Mouse (Mus musculus): ENCODE data around the gene Vmn1r233. TPM values are rescaled to one million over a fixed set of nuclear protein-coding genes. Genes with fewer than 3 reads are reported as not detected.

Gene Vmn1r233
- total and polyA plus RNA-seq, 3 experiments: not detected

DNA sequence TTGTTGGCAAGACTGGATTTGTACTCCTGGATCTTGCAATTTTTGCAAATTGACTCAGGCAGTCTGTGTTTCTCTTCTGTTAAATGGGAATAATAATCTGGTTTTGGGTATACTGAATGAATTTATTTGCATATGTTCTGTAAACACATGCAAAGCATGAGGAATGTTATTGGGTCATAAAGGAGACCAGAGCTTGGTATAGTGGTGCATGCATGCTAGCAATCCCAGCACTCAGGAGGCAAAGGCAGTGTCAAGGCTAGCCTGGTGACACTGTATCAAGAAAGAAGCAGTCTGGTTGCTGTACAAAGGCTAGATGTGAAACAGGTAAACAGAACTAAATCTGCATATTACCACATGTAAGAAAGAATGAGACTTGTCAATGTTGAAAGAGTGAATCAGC is 49.6 kb downstream of the Vmn1r233 start:
- H3K79me2 ChIP-seq (replicated peaks; ENCODE audit: control insufficient read depth, extremely low read depth, insufficient read depth, poor library complexity, severe bottlenecking): peaks cover 58% of the 10 kb centered on the region
- peak overlapping the region; percentile 88 for H3K9ac ChIP-seq (ENCODE audit: insufficient read depth, low read depth)
- DNase-seq (ENCODE audit: extremely low read depth): no peak
- no peaks in the 10 kb centered on the region for H3K9me3 ChIP-seq (replicated peaks; ENCODE audit: low read length)
- no peaks in the 10 kb centered on the region for H3K27me3 ChIP-seq (replicated peaks)
- peak overlapping the region; percentile 68 to 93 (median 81) for H3K4me3 ChIP-seq (replicated peaks in 1 of 3; ENCODE audit: low read depth in 2 of 3, low read length in 2 of 3, poor library complexity in 1 of 3)
- H3K27ac ChIP-seq (ENCODE audit: insufficient read depth, low read depth): no peak overlapping the region
- dilution Hi-C loops (cut with MboI; ENCODE audit: extremely low pct_ligation_motif_present, extremely low pct_unique_long_range_greater_than_20kb, low sequenced_read_pairs) (no loop called here), in situ Hi-C loops (cut with MboI; ENCODE audit: low pct_ligation_motif_present, low pct_unique_long_range_greater_than_20kb, low sequenced_read_pairs) (no loop called here)
- H3K4me2 ChIP-seq (ENCODE audit: insufficient read depth, low read depth, poor library complexity, severe bottlenecking): peak overlapping the region; percentile 86
- H3K4me1 ChIP-seq (ENCODE audit: control insufficient read depth in 1 of 2, insufficient read depth in 2 of 2): peaks cover 10 to 37% of the 10 kb centered on the region in 2 experiments
- TF ChIP-seq CHD2 (IDR thresholded peaks at IDR 0.05; ENCODE audit: low read length) (no peak), ZKSCAN1 (IDR thresholded peaks at IDR 0.05; ENCODE audit: borderline replicate concordance, low read depth, low read length) (no peak), UBTF (IDR thresholded peaks at IDR 0.05; ENCODE audit: low read depth, low read length) (no peak), RAD21 (IDR thresholded peaks at IDR 0.05; ENCODE audit: low read depth, low read length) (no peak), HCFC1 (IDR thresholded peaks at IDR 0.05; ENCODE audit: low read depth, low read length) (no peak), ZNF384 (IDR thresholded peaks at IDR 0.05; ENCODE audit: low read depth, low read length) (no peak), MAX (IDR thresholded peaks at IDR 0.05; ENCODE audit: low read length) (no peak), NELFE (IDR thresholded peaks at IDR 0.05; ENCODE audit: low read depth, low read length) (no peak), ELF1 (IDR thresholded peaks at IDR 0.05; ENCODE audit: low read depth, low read length) (no peak), MAZ (IDR thresholded peaks at IDR 0.05; ENCODE audit: low read depth, low read length) (no peak), USF2 (conservative IDR thresholded peaks at IDR 0.05; ENCODE audit: low read depth, low read length) (no peak), ZC3H11A (IDR thresholded peaks at IDR 0.05; ENCODE audit: low read depth, low read length) (no peak), E2F4 (IDR thresholded peaks at IDR 0.05; ENCODE audit: insufficient replicate concordance, low read depth, low read length) (no peak), PAX5 (IDR thresholded peaks at IDR 0.05; ENCODE audit: low read length) (no peak), MAFK (IDR thresholded peaks at IDR 0.05; ENCODE audit: insufficient replicate concordance, low read length) (no peak), USF1 (IDR thresholded peaks at IDR 0.05; ENCODE audit: low read depth, low read length) (no peak)
- H3K36me3 ChIP-seq (replicated peaks in 1 of 2; ENCODE audit: control insufficient read depth in 1 of 2, insufficient read depth in 1 of 2, low read length in 1 of 2): peaks cover 7 to 28% of the 10 kb centered on the region in 2 experiments

DNA sequence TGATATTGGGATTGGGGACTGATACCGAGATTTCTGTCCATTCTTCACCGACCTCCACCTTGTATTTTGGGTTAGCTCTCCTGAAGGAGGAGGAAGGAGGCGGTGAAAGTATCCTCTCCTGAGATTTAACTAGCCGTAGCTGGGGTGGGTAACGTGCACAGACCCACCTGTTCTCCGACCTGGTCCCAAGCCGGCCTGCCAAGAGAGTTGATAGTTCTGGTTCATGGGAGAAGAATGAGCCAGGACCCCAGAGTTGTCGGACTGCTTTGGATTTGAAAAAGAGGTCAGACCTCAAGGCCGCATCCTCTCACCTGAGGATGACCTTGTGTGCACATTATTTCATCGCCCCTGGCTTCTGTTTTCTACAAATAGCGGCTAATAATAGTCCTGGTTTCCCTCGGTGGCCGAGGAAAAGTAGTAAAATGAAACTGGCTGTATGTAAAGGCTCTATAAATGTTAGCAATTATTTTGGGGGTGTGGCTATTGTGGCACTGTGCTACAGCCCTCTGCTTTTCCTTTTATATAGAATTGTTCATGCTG is 50.2 kb downstream of the Vmn1r233 start:
- in situ Hi-C loops (cut with MboI; ENCODE audit: low pct_ligation_motif_present, low pct_unique_long_range_greater_than_20kb, low sequenced_read_pairs) (no loop called here), dilution Hi-C loops (cut with MboI; ENCODE audit: extremely low pct_ligation_motif_present, extremely low pct_unique_long_range_greater_than_20kb, low sequenced_read_pairs) (no loop called here)
- H3K4me3 ChIP-seq (replicated peaks in 1 of 3; ENCODE audit: low read depth in 2 of 3, low read length in 2 of 3, poor library complexity in 1 of 3): peak overlapping the region; percentile 68 to 93 (median 81)
- no peak overlapping the region for H3K27ac ChIP-seq (ENCODE audit: insufficient read depth, low read depth)
- TF ChIP-seq GABPA (IDR thresholded peaks at IDR 0.05; ENCODE audit: insufficient replicate concordance, low read depth, low read length) (no peak), RAD21 (IDR thresholded peaks at IDR 0.05; ENCODE audit: low read depth, low read length) (no peak)
- H3K9ac ChIP-seq (ENCODE audit: insufficient read depth, low read depth): peak overlapping the region; percentile 88
- no peaks in the 10 kb centered on the region for H3K9me3 ChIP-seq (replicated peaks; ENCODE audit: low read length)
- H3K27me3 ChIP-seq (replicated peaks): no peaks in the 10 kb centered on the region
- H3K36me3 ChIP-seq (replicated peaks in 1 of 2; ENCODE audit: control insufficient read depth in 1 of 2, insufficient read depth in 1 of 2, low read length in 1 of 2): peaks cover 3 to 22% of the 10 kb centered on the region in 2 experiments
- peaks cover 54% of the 10 kb centered on the region for H3K79me2 ChIP-seq (replicated peaks; ENCODE audit: control insufficient read depth, extremely low read depth, insufficient read depth, poor library complexity, severe bottlenecking)
- DNase-seq (ENCODE audit: extremely low read depth): peak; percentile 8
- peaks cover 10 to 37% of the 10 kb centered on the region in 2 experiments for H3K4me1 ChIP-seq (ENCODE audit: control insufficient read depth in 1 of 2, insufficient read depth in 2 of 2)
- H3K4me2 ChIP-seq (ENCODE audit: insufficient read depth, low read depth, poor library complexity, severe bottlenecking): peak overlapping the region; percentile 86

Measured in CH12.LX (cell line).